Mouse (Mus musculus): ENCODE data around the gene Ssna1.

DNA sequence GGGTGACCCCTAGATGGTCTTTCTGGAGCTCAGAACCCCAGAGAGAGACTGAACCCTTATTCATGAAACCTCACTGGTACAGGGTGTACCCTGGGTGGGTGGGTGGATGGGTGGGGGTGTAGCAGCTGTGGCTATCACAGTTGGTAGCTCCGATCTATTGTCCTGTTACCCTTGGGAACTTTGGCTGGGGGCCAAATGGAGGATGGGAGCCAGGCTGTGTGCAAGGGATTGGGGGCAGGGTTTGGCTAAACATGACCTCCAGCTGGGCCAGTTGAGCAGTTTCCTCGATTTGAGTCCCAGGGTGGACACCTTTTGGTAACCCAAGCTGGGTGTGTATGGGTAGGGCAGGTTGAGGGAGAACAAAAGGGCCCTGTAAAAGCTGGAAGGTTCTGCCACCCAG is 5.5 kb downstream of the Ssna1 start:
- TF ChIP-seq CTCF (IDR thresholded peaks at IDR 0.05; ENCODE audit: low read depth), result no peak
- TF ChIP-seq EP300 (IDR thresholded peaks at IDR 0.05; ENCODE audit: low read depth), result no peak

Measured in liver, embryonic 14.5 days (tissue).